Mouse (Mus musculus): ENCODE measurements around the gene Stk38. TPM values are rescaled to one million over a fixed set of nuclear protein-coding genes. Genes with fewer than 3 reads are reported as not detected.

Gene Stk38
- polyA plus RNA-seq, 1 experiment from 2014 or later = 130 TPM

GRCm38 (mm10) chr17:29049923-29050322, 42.1 kb upstream of the Stk38 start:
- no peaks in the 10 kb centered on the region for H3K27me3 ChIP-seq (ENCODE audit: control insufficient read depth, insufficient read depth, low read length)
- H3K4me2 ChIP-seq = no peak overlapping the region
- H3K36me3 ChIP-seq (ENCODE audit: control insufficient read depth, insufficient read depth, low read length) = peaks cover 10% of the 10 kb centered on the region
- no peak overlapping the region for H3K9ac ChIP-seq (ENCODE audit: low read length)
- no peaks in the 10 kb centered on the region for H3K4me1 ChIP-seq (ENCODE audit: control insufficient read depth, insufficient read depth, low read length)
- ATAC-seq (ENCODE audit: low FRiP score) (no peak), DNase-seq (ENCODE audit: low spot score, missing footprints) (no peak)
- H3K4me3 ChIP-seq (ENCODE audit: low read depth, low read length) = no peak overlapping the region
- H3K27ac ChIP-seq (ENCODE audit: low read depth, low read length) = no peak overlapping the region
- 91% methylated on average over 7 of the region's 7 CpGs for WGBS
- H3K9me3 ChIP-seq (ENCODE audit: control insufficient read depth, low read length) = no peaks in the 10 kb centered on the region

- DNase-seq (ENCODE audit: low spot score, missing footprints) = no peak
- WGBS = 83% methylated on average over 5 of the region's 5 CpGs
- no peak for ATAC-seq (ENCODE audit: low FRiP score)
These were observed 41.7 kb upstream of the Stk38 start for GRCm38 (mm10) chr17:29049508-29049889.

DNA sequence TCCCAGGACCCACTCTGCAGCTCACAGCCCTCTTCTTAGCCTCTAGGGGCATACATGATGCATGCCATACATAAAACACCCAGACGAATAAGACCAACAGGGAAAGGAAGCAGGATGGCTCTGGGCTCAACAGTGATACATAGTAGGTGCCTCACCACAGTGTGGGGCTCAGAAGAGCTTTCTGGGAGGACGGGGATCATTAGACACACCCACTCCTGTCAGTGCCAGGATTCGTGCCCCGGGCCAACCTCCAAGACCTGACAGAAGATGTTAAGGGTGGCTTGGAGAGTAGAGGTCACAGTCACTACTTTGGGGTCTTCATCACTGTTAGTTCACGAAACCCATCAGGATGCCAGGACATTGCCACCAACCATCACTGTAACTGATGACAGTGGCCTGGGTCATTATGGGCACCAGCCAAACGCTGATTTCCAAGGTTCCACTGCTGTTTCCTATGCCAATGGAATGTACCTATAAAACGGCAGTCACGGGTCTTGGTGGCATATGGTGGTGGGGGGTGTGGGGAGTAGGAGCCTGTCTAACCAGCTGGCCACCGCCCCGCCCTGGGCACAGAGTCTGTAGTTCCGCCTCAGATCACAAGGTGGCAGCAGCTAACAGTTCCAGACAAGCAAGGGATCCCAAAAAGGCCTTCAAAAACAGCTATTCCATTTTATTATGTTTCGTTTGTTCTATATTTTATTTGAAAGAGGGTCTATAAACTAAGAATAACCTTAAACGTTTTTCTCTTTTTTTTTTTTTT, 41.1 kb upstream of the Stk38 start:
- no peak overlapping the region for H3K27ac ChIP-seq (ENCODE audit: low read depth, low read length)
- ATAC-seq (ENCODE audit: low FRiP score) (peak; percentile 49; the same call in 1 of the 2 replicates), DNase-seq (ENCODE audit: low spot score, missing footprints) (peak; percentile 98)
- no peaks in the 10 kb centered on the region for H3K9me3 ChIP-seq (ENCODE audit: control insufficient read depth, low read length)
- no peak overlapping the region for H3K9ac ChIP-seq (ENCODE audit: low read length)
- 27% methylated on average over 13 of the region's 13 CpGs for WGBS
- H3K4me3 ChIP-seq (ENCODE audit: low read depth, low read length) = no peak overlapping the region
- no peak overlapping the region for H3K4me2 ChIP-seq
- H3K4me1 ChIP-seq (ENCODE audit: control insufficient read depth, insufficient read depth, low read length) = no peaks in the 10 kb centered on the region
- H3K36me3 ChIP-seq (ENCODE audit: control insufficient read depth, insufficient read depth, low read length) = peaks cover 14% of the 10 kb centered on the region
- H3K27me3 ChIP-seq (ENCODE audit: control insufficient read depth, insufficient read depth, low read length) = no peaks in the 10 kb centered on the region

More at GRCm38 (mm10) chr17:29049508-29049889, 41.7 kb upstream of the Stk38 start:
- H3K27me3 ChIP-seq (ENCODE audit: control insufficient read depth, insufficient read depth, low read length) = no peaks in the 10 kb centered on the region
- H3K4me3 ChIP-seq (ENCODE audit: low read depth, low read length) = no peak overlapping the region
- no peak overlapping the region for H3K4me2 ChIP-seq
- no peaks in the 10 kb centered on the region for H3K4me1 ChIP-seq (ENCODE audit: control insufficient read depth, insufficient read depth, low read length)
- no peak overlapping the region for H3K9ac ChIP-seq (ENCODE audit: low read length)
- H3K36me3 ChIP-seq (ENCODE audit: control insufficient read depth, insufficient read depth, low read length) = peaks cover 11% of the 10 kb centered on the region
- no peaks in the 10 kb centered on the region for H3K9me3 ChIP-seq (ENCODE audit: control insufficient read depth, low read length)
- H3K27ac ChIP-seq (ENCODE audit: low read depth, low read length) = no peak overlapping the region

GRCm38 (mm10) chr17:29047697-29048514, 40.1 kb upstream of the Stk38 start:
- no peak overlapping the region for H3K4me2 ChIP-seq
- H3K27me3 ChIP-seq (ENCODE audit: control insufficient read depth, insufficient read depth, low read length) = no peaks in the 10 kb centered on the region
- H3K9me3 ChIP-seq (ENCODE audit: control insufficient read depth, low read length) = no peaks in the 10 kb centered on the region
- no peak overlapping the region for H3K9ac ChIP-seq (ENCODE audit: low read length)
- H3K36me3 ChIP-seq (ENCODE audit: control insufficient read depth, insufficient read depth, low read length) = peaks cover 20% of the 10 kb centered on the region
- no peaks in the 10 kb centered on the region for H3K4me1 ChIP-seq (ENCODE audit: control insufficient read depth, insufficient read depth, low read length)
- H3K27ac ChIP-seq (ENCODE audit: low read depth, low read length) = no peak overlapping the region
- WGBS = 67% methylated on average over 3 of the region's 3 CpGs
- ATAC-seq (ENCODE audit: low FRiP score) (no peak), DNase-seq (ENCODE audit: low spot score, missing footprints) (no peak)
- H3K4me3 ChIP-seq (ENCODE audit: low read depth, low read length) = no peak overlapping the region

DNA sequence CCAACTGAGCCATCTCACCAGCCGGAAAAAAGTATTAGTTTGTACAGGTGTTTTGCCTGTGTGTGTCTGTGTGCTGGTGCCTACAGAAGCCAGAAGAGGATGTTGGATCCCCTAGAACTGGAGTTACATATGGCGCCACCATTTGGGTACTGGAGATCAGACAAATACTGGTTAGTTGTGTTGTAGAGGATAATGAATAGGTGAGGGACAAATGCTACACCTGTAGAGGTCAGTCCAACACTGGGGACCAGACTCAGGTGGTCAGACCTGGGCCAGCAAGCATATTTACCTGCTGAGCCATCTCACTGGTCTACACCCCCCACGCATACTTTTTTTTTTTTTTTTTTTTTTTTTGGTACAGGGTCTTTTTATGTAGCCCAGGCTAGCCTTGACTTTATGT, 39.1 kb upstream of the Stk38 start:
- no peak overlapping the region for H3K9ac ChIP-seq (ENCODE audit: low read length)
- DNase-seq (ENCODE audit: low spot score, missing footprints) = no peak
- H3K27ac ChIP-seq (ENCODE audit: low read depth, low read length) = no peak overlapping the region
- peaks cover 20% of the 10 kb centered on the region for H3K36me3 ChIP-seq (ENCODE audit: control insufficient read depth, insufficient read depth, low read length)
- H3K4me1 ChIP-seq (ENCODE audit: control insufficient read depth, insufficient read depth, low read length) = no peaks in the 10 kb centered on the region
- H3K4me2 ChIP-seq = no peak overlapping the region
- ATAC-seq (ENCODE audit: low FRiP score) = no peak
- no peaks in the 10 kb centered on the region for H3K27me3 ChIP-seq (ENCODE audit: control insufficient read depth, insufficient read depth, low read length)
- WGBS = 91% methylated on average over 3 of the region's 3 CpGs
- H3K9me3 ChIP-seq (ENCODE audit: control insufficient read depth, low read length) = no peaks in the 10 kb centered on the region
- H3K4me3 ChIP-seq (ENCODE audit: low read depth, low read length) = no peak overlapping the region

- peak; percentile 14; the same call in 1 of the 2 replicates for ATAC-seq (ENCODE audit: low FRiP score)
- no peaks in the 10 kb centered on the region for H3K27me3 ChIP-seq (ENCODE audit: control insufficient read depth, insufficient read depth, low read length)
- no peak overlapping the region for H3K9ac ChIP-seq (ENCODE audit: low read length)
- H3K36me3 ChIP-seq (ENCODE audit: control insufficient read depth, insufficient read depth, low read length) = peaks cover 20% of the 10 kb centered on the region
- DNase-seq (ENCODE audit: low spot score, missing footprints) = no peak
- WGBS = 85% methylated on average over 12 of the region's 12 CpGs
- no peaks in the 10 kb centered on the region for H3K4me1 ChIP-seq (ENCODE audit: control insufficient read depth, insufficient read depth, low read length)
- no peak overlapping the region for H3K27ac ChIP-seq (ENCODE audit: low read depth, low read length)
- H3K4me2 ChIP-seq = no peak overlapping the region
- no peaks in the 10 kb centered on the region for H3K9me3 ChIP-seq (ENCODE audit: control insufficient read depth, low read length)
- H3K4me3 ChIP-seq (ENCODE audit: low read depth, low read length) = no peak overlapping the region
These were observed 38.1 kb upstream of the Stk38 start for GRCm38 (mm10) chr17:29045741-29046530.

- H3K27ac ChIP-seq (ENCODE audit: low read depth, low read length) = no peak overlapping the region
- H3K27me3 ChIP-seq (ENCODE audit: control insufficient read depth, insufficient read depth, low read length) = no peaks in the 10 kb centered on the region
- no peaks in the 10 kb centered on the region for H3K9me3 ChIP-seq (ENCODE audit: control insufficient read depth, low read length)
- no peak for ATAC-seq (ENCODE audit: low FRiP score)
- peak; percentile 96 for DNase-seq (ENCODE audit: low spot score, missing footprints)
- no peaks in the 10 kb centered on the region for H3K4me1 ChIP-seq (ENCODE audit: control insufficient read depth, insufficient read depth, low read length)
- H3K9ac ChIP-seq (ENCODE audit: low read length) = no peak overlapping the region
- WGBS = 82% methylated on average over 1 of the region's 1 CpGs
- peaks cover 26% of the 10 kb centered on the region for H3K36me3 ChIP-seq (ENCODE audit: control insufficient read depth, insufficient read depth, low read length)
- H3K4me2 ChIP-seq = no peak overlapping the region
- H3K4me3 ChIP-seq (ENCODE audit: low read depth, low read length) = no peak overlapping the region
These were observed 37.1 kb upstream of the Stk38 start for GRCm38 (mm10) chr17:29044925-29045319.

DNA sequence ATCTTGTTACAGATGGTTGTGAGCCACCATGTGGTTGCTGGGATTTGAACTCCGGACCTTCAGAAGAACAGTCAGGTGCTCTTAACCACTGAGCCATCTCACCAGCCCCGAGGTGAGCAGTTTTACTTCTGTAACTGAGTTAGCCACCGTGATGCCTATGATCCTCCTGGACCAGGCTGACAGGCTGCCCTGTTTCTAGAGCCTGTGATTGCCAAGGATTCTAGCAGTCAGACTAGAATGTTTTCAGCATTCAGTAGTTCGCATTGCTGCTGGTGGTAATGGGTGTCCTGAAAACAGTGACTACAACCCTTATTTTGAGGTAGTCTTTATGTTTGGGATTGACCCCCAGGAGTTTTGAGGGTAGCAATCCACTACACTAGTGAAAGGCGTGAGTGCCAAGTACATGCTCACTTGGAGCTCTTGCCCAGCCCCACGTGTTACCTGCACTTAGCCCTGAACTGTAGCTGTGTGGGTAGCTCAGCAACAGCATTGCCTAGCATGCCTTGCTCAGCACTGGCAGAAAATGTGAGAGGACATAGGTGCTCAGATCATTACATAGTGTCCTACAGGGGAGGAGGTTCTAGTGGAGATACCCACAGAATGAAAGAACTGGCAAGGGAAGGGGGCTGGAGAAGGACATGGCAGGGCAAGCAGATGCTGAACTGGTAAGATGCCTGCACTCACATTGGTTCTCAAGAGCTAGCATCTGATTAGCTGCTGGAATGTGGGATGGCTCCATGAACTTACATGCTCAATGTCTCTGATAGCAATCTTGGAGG, 36.5 kb upstream of the Stk38 start:
- Histone ChIP-seq H3K27me3 (ENCODE audit: control insufficient read depth, insufficient read depth, low read length) (no peaks in the 10 kb centered on the region), H3K36me3 (ENCODE audit: control insufficient read depth, insufficient read depth, low read length) (peaks cover 31% of the 10 kb centered on the region), H3K27ac (ENCODE audit: low read depth, low read length) (no peak overlapping the region), H3K9me3 (ENCODE audit: control insufficient read depth, low read length) (no peaks in the 10 kb centered on the region), H3K4me3 (ENCODE audit: low read depth, low read length) (no peak overlapping the region), H3K4me2 (no peak overlapping the region), H3K4me1 (ENCODE audit: control insufficient read depth, insufficient read depth, low read length) (no peaks in the 10 kb centered on the region), H3K9ac (ENCODE audit: low read length) (no peak overlapping the region)
- 87% methylated on average over 6 of the region's 6 CpGs for WGBS
- DNase-seq (ENCODE audit: low spot score, missing footprints) (no peak), ATAC-seq (ENCODE audit: low FRiP score) (no peak)
